Mouse (Mus musculus) CH12F3 (cell line): ENCODE measurements around the gene Hsdl2.
"Not testable (repeated sequence)": the region's sequence is repeated elsewhere in the genome, so short reads cannot be mapped to it uniquely, and the experiment has no call there.

Source experiments
- in situ Hi-C: fragments of 300-500 bp; cut with MboI; formaldehyde crosslinking; loops from 2 replicates; pipeline ENCODE4 v1.14.3; 2020; ENCODE audit warnings: low sequenced_read_pairs

Hsdl2 gene

DNA sequence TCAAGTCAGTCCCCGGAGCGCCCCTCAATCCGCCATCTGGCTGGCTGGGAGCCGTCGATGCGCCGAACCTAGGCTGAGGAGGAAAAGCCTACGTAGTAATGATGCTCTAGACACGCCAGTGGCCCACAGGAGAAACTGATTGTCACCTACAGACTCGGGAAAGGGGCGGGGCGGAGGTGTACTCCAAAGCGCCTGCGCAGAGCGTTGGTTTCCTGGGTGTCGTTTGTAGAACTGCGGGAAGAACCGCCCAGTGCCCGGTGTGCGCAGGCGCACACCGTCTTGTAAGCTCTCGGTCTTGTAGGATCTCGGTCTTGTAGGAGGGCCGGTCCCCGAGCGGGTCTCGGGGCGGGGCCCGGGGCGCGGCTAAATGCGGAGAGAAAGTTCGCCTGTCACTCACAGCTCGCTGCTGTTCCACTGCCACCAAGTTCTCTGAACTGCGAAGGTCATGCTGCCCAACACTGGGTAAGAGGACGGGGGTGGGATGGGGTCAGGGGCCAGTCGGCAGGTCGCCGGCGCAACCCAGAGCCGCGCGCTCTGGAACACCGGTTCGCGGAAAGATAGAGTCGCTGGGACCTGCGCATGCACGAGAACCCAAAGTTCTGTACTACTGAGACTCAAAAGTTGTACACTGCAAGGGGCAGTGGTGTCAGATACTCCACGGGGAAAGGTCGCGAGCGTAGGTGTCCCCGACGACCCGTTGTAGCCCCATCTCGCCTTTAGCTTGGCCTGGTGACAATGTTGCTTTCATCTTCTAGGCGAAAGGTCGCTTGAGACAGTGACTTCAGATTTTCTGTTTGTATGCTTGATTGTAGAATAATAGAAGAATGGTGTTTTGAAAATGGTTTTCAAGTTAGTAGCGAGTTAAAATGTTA is at the start of gene Hsdl2:
Gene Hsdl2, plus strand, starts transcription at position 250 of the 872 bp plus-strand sequence.
- in situ Hi-C loops = no loop called here

DNA sequence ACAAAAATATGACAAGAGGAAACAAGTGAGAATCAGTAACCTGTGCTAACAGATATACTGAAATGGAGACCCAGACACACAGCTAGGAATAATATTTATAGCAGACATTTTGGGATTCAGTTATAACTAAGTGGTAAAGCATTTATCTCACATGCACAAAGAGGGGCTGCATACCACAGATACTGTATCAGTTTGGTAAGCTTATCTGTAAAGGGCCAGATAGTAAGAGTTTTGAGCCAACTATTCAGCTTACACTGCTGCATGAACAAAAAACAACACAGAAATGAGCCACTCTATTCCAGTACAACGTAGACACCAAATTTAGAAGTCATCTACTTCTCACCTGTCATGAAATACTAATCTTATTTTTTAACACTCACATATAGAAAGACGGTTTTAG is 48.1 kb upstream of the Hsdl2 start:
- in situ Hi-C loops = no loop called here

DNA sequence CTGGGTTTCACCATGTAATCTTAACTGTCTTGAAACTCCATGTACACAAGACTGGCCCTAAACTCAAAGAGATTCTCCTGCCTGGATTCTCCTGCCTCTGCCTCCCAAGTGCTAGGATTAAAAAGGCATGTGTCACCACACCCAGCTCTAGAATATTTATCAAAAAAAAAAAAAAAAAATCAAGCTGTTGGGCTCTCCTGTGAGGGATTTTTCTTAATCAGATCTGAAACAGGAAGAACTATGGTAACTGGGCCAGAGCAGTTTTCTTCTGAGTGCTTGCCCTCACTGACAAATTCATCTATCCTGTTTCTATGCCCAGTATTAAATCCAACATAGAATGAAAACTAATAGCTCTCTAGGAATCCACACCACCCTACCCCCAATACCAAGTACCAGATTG is 45.7 kb upstream of the Hsdl2 start:
- in situ Hi-C loops = no loop called here

DNA sequence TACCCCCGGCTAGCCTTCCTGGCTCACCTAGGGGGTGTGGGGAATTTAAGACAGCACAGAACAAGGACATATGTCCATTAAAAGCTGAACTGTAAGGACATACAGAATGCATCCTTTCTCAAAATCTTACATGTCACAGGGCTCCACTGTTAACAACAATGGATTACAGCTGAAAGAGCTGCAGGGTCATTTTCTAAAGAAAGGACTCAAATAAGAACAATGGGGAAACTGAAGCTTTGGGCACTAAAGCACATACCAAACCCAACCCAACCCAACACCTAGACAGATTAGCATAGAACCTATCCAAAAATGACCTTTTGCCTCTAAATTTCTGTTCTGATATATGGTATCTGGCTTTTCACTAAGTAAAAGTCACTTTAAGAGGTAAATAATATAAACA is 45.1 kb upstream of the Hsdl2 start:
- in situ Hi-C loops = no loop called here

DNA sequence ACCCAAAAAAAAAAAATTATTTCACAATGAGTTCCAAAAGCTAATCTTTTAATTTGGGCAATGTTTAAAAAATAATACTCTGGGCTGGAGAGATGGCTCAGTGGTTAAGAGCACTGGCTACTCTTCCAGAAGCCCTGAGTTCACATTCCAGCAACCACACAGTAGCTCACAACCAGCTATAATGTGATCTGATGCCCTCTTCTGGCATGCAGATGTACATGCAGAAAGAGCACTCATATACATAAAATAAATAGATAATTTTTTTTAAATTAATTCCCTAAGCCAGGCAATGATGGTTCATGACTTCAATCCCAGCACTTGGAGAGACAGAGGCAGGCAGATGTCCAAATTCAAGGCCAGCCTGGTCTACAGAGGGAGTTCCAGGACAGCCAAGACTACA is 38.4 kb upstream of the Hsdl2 start:
- in situ Hi-C loops = no loop called here

DNA sequence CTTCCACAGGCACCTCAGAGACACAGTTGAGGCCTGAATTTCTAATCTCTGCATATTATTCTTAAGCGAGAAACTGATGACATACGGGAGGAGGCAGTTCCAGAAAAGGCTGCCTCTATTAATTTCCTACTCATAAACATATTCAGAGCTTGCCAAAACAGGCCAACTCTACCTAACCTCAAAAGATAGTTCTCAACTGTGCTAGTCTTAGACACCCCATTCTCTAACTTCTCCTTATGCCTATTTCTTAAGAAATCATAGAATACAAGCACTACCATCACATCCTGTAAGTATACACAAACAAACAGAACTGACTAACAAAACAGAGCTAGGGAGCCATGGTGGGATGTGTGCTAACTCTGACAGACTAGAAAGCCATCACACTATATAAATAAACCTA is 36.7 kb upstream of the Hsdl2 start:
- in situ Hi-C loops = no loop called here

DNA sequence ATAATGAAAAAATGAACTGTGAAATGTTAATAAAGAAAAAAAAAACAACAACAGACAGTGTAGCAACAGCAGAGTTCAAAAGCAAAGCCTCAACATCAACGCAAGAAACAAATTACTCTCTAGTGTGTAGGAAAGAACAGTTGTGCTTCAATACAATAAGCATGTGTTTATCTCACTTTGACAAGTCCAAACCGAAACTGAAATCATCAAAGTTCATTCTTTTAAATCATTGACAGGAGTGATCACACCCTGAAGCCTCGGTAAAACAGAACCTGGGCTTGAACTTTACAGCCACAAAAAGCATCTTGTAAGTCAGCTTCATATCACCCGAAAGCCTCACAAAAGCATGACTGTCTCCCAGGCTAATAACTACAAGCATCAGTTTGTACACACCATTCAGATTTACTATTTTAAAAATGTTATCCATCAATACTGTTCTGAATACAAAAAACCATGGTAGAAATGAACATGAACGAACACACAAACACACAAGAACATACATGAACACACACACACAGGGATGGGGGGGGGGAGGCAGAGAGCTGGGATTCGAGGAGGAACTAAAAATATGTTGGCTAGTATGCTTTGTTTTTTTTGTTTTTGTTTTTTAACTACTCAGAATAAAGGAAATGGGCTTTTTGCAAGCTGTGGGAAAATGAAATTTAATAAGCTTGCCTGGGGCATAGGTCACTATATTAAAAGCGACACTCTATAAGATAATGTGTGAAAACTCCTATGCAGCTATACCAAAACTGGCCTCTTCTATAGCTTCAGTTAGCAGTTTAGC is 34.9 kb upstream of the Hsdl2 start:
- in situ Hi-C loops = no loop called here

DNA sequence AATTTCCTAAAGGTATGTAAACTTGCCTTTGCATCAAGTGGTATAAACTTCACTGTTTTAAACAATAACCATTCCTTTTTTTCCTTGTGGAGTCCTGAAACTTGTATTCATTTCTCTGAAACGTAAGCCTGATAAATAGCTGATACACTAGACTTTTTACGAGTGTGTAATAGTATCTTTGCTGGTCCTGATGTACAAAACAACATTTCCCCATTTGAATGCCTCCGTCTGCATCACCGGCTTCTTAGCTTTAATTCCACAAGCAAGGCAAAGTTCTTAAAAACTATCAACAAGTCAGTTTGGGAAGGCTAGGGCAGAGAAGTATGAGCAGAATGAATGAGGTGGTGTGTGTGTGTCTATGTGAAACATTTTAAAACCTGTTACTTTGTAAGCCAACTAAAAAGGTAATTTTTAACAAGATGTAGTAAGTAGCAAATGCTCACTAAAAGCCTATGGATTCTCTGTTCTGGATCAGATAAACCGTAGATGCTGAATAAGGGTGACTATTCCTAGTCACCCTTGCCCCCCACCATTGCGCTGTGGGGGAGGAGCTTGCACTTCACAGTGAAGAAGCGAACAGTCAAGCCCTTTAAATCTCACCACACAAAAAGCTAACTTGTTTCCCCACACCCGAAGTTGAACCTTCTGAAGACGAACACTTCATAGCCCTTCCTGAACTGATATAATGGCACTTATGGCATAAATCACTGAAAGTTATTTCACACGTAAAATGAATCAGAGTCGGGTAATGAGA is 34.0 kb upstream of the Hsdl2 start:
- in situ Hi-C loops = no loop called here

DNA sequence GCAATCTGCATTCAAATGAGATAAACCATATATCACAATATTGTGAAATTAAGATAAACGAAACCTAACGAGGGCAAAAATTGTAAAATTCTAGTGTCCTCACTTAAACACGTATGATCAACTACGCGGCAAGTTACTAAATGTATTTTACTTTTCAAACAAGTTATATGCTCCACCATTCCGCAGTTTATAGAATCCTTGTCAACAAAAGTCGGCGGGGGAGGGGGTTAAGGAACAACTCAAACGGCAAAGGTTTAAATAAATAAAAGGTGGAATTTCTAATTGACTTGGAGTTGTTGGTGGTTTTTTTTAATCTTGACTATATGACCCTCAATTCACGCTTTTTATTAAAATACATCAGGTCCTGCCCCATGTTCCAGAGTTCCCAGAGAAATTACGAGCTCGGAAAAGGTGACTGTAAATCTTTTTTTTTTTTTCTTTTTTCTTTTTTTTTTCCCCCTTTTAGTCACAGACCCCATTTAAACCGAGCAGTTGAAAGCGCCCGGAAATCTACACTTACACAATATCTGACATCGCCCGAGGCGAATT is 33.3 kb upstream of the Hsdl2 start:
- in situ Hi-C loops = no loop called here

DNA sequence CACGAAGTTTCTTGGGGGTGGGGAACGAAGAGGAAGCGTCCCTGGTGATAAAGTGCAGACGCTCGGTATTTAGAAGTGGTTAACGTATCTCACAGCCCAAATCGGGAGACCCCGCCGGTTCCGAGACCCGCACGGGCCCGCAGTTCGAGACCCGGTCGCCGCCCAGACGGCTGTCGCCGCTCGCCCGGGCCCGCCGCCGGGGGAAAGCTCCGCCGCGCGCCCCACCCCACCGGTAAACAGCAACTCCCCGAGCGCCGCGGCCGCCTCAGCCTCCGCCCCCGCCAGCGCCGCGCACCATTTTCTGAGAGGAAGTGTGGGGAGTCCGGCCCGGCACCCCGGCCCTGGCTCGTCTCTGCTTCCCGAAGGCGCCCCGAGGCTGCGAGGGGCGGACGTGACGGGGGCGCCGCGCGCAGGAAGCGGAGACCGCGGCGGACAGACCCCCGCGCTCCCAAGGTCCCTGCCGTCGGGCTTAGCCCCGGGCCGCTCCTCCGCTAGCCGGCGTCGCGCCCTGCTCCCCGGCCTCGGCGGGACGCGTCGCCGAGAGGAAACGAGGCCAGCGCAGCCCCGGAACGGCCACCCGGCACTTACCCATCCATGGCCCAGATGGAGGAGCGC is 32.7 kb upstream of the Hsdl2 start:
- in situ Hi-C loops = no loop called here

DNA sequence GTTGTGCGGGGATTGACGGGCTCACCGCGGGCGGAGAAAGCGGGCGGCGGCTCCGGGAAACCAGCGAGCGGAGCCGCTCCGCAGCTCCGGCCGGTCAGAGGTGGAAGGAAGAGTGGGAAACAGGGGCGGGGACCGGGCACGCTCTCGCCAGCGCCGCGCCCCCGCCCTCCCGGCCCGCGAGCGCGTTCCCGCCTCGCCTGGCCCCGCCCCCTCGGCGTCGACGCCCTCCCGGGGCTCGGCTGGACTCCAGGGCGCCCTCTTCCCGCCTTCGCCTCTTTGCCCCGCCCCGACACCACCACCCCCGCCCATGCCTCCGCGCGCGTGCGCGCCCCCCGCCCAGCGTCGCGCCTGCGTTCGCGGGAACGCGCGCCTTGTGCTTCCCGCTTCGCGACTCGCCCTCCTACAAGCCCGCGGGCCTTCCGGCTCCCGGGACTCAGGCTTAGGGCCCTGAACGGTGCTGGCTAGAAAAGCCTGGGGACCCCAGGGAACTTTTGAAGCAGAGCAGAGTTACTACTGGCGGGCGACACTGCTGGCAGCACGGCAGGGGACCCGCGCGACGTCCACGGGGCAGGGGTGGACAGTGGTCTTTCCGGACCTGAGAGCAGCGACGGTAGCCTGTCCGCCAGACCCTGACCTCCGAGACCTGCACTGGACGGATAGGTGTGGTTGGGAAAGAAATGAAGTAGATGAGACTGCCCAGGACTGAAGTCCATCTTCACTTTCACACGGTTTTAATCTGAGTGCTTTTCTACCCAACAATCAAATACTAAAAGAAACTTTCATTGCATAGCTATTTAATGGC is 32.0 kb upstream of the Hsdl2 start, which contains the start of gene Ptbp3:
Gene Ptbp3, minus strand, starts transcription at position 190 of the 802 bp plus-strand sequence.
- in situ Hi-C loops = no loop called here

DNA sequence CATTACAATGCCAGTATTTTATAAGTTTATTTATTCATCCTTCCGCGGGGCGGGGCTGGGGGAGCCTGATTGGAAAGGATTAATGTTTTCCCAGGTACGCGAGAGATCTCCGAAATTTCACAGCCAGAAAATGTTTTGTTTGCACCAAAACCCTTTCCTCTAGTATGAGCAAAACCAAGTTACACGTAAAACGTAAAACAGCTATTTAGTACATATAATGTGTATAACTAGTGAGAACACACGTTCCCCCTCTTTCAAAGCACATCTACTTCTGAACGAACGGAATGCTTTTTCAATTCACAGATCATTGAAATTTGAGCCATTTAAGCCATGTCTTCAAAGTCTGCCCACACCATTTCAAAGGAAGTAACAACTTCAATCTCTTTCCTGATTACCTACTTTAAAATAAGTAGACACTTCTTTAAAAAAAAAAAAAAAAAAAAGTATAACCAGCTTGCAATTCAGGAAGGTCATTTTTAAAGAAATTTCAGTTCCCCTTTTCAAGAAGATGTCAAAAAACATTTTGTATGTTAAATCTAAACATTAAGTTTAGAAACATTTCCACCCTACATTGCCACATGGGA is 31.3 kb upstream of the Hsdl2 start:
- in situ Hi-C loops = no loop called here

DNA sequence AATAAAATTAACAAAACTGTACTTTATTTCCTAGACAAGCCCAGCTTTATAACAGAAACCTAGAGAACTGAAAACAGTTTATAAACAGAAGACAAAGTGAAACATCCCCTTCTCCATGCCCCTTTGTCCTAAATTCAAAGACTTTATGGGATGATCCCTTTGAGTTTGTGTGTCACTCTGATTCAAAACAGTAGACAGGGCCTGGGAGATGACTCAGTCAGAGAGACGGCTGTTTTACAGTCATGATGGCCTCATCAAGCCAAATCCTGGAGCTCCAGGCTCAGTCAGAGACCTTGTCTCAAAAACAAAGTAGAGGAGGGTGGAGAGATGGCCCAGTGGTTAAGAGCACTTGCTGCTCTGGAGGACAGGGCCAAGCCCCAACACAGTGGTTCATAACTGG is 29.5 kb upstream of the Hsdl2 start:
- in situ Hi-C loops = no loop called here

DNA sequence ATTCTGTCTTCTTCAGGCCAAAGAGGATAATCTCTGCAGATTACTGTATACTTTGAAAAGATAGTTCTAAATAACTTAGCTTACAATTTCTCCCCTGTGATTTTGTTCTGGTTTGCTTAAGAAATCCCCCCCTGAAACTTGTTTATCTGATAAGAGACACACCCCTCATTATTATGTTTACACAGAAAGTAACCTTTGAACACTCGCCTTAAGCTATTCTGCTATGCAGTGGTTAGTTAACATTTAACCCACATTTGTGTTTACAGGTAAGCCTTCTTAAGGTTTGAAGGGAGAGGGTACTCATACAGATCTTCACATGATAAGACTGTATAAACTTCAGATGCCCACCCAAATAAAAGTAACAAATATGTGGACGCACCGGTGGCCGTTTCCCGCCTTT is 28.5 kb upstream of the Hsdl2 start:
- in situ Hi-C loops = no loop called here

DNA sequence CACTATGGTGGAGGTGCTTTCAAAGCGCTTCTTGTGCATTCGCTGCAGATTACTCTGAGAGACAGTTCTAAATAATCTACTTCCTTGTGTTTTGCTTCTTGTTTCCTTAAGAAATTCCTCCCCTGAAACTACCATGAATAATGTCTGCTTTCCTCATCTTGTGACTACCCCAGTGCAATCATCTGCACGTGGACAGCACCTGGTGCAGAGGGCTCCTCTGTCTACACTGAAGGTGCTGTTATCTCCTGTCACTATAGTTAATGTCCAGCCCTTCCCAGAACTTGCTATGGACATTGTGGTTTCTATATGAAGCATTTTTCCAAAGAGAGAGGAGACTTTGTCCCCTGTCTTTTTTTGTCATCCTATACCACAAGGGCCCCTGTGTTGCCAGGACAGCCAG is 27.8 kb upstream of the Hsdl2 start:
- in situ Hi-C loops = no loop called here

DNA sequence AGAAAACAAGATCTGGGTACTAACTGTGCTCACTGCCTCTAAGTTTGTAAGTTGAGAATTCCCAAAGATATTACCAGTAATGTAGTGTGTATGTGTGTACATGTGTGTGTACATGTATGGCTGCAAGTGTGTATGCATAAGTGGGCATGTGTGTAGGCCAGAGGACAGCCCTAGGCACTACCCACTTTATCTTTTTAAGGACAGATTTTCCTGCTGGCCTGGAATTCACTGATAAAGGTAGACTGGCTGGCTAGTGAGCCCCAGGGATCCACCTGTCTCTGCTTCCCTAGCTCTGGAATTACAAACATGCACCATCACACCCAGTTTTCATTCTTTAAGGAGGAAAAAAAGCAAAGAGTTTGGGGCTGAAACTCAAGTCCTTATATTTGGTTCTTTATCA is 26.2 kb upstream of the Hsdl2 start:
- in situ Hi-C loops = no loop called here

DNA sequence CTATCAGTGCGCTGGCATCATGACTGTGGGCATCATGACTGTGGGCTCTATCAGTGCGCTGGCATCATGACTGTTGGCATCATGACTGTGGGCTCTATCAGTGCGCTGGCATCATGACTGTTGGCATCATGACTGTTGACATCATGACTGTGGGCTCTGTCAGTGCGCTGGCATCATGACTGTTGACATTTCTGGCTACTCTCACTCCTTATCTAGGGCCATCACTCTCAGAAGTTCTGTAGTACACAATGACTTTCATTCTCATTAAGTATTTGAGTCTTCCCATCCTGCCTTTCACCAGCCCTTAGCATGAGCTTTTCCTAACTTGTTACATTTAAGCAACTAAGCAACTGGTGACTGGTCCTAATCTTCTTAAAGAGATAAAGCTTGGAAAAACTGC is 24.0 kb upstream of the Hsdl2 start:
- in situ Hi-C loops = not testable (repeated sequence)

DNA sequence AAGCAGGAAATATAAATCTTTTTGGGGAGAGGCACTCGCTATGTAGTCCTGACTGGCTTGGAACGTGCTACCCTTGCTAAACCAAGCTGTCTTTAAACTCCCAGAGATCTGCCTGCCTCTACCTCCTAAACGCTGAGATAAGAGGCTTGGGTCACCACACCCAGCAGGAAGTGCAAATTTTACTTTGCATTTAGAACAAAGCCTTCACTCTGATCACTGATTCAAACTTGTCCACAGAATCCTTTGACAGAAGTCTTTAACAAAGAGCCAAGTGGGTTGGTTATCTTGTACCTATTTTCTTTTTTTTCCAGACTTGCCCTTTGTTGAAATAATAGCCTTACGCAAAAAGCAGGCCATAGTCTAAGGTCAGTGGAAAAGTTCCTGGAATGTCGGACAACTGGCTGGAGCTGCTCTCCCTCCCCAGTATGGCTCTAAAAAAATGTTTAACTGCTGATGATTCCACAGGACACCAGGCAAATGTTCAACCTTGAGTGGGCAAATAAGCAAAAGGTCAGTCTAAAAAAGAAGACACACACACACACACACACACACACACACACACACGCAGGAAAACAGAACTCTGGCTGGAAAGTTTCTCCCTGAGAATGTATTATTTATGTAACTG is 23.2 kb upstream of the Hsdl2 start:
- in situ Hi-C loops = no loop called here

DNA sequence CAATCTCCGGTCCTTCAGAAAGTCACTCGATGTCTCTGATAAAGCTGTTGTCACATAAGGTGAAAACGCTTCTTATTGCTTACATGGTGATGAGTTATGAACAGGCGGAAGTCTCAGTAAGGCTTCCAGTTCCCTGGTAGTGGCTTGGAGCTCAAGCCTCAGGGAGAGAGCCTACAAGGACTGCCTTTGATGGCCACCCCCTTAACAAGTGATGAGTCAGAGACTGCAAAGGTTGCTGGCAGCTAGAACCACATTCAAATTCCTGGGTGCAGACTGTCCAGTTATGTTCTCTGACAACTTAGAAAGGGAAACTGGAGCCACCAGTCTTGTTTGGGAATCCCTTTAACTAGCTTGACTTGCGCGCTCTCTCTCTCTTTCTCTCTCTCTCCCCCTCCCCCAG is 21.2 kb upstream of the Hsdl2 start:
- in situ Hi-C loops = loop anchor here (10.0 kb wide), 2 partner anchors 185 to 455 kb away; no protein-coding TSS in a partner anchor
